Mouse (Mus musculus) kidney, adult 2 months (tissue): ENCODE measurements around the gene Cubn. TPM values are rescaled to one million over a fixed set of nuclear protein-coding genes. Genes with fewer than 3 reads are reported as not detected.

ENCODE experiments used
- DNase-seq: peaks from one replicate; pipeline ENCODE4 v3.0.0; 2021
- H3K27ac ChIP-seq: fragments of 200-500 bp; 2 replicates; pipeline ENCODE4 v1.5.1; 2012; ENCODE audit warnings: low read depth, low read length, control low read depth, inconsistent platforms; ENCODE audit not compliant: insufficient read depth
- H3K27me3 ChIP-seq: fragments of 200-500 bp; replicated peaks from 2 replicates; pipeline ENCODE4 v1.6.1; 2012; ENCODE audit warnings: mild to moderate bottlenecking, moderate library complexity, low read length, inconsistent platforms; ENCODE audit not compliant: control insufficient read depth, insufficient read depth
- H3K36me3 ChIP-seq: fragments of 200-500 bp; 2 replicates; pipeline ENCODE4 v1.6.1; 2012; ENCODE audit warnings: mild to moderate bottlenecking, moderate library complexity, low read length, inconsistent platforms; ENCODE audit not compliant: control insufficient read depth, insufficient read depth
- H3K4me1 ChIP-seq: fragments of 200-500 bp; 2 replicates; pipeline ENCODE4 v1.6.1; 2011; ENCODE audit warnings: low read length; ENCODE audit not compliant: control insufficient read depth, insufficient read depth
- H3K4me3 ChIP-seq: fragments of 200-500 bp; 2 replicates; pipeline ENCODE4 v1.5.1; 2011; ENCODE audit warnings: mild to moderate bottlenecking, low read depth, low read length, control low read depth; ENCODE audit not compliant: insufficient read depth
- CTCF ChIP-seq: fragments of 200-500 bp; conservative IDR thresholded peaks from 2 replicates; pipeline ENCODE4 v1.5.1; 2011; ENCODE audit warnings: low read depth, mild to moderate bottlenecking, control low read depth, low read length, moderate library complexity, mixed read lengths; ENCODE audit not compliant: insufficient read depth, insufficient read length
- POLR2A ChIP-seq: fragments of 200-500 bp; IDR thresholded peaks from one replicate; pipeline ENCODE4 v1.6.1; 2011; ENCODE audit warnings: low read depth, low read length, control low read depth
- WGBS: fragments of 180-500 bp; shearing (Covaris S2); methylation state at CpG from one replicate; pipeline ENCODE4 v1.1.7; 2018; 5-methylcytosine and 5-hydroxymethylcytosine counted together
- polyA plus RNA-seq: library from polyadenylated mRNA; depleted of rRNA; stranded (reverse); fragments of >200 nt; gene quantifications from 2 replicates; pipeline ENCODE4 v1.2.3, GENCODE M21; 2012

The Cubn gene
- polyA plus RNA-seq, 1 experiment: 56.2 TPM

DNA sequence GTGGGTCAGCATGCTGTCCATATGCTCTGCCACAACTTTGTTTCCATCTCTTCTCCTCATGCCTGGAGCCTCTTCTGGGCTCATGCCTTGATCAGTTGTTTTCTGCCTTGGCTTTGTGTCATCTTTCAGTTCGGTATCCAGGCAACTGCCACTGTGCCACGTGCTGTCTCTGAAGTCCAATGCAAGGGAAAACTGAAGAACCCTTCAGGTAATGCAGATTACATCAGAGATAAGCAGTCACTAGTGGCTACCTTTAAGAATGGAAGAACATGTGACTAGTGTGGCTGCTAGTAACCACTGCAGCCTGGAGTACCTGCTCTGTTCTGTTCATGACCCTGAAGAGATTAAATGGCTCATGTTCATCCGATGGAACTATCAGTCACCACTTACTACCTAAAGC is 123.1 kb downstream of the Cubn start:
- Histone ChIP-seq H3K36me3 (no peaks in the 10 kb centered on the region; the same call in 1 of the 2 replicates), H3K27ac (no peak overlapping the region), H3K4me1 (no peaks in the 10 kb centered on the region), H3K27me3 (0 out of 2 replicates have a peak, but pooled peaks cover 1% of the 10 kb centered on the region), H3K4me3 (no peak overlapping the region)
- TF ChIP-seq CTCF: no peak
- no peak for TF ChIP-seq POLR2A
- 80% methylated on average over 3 of the region's 3 CpGs for WGBS
- DNase-seq: no peak

DNA sequence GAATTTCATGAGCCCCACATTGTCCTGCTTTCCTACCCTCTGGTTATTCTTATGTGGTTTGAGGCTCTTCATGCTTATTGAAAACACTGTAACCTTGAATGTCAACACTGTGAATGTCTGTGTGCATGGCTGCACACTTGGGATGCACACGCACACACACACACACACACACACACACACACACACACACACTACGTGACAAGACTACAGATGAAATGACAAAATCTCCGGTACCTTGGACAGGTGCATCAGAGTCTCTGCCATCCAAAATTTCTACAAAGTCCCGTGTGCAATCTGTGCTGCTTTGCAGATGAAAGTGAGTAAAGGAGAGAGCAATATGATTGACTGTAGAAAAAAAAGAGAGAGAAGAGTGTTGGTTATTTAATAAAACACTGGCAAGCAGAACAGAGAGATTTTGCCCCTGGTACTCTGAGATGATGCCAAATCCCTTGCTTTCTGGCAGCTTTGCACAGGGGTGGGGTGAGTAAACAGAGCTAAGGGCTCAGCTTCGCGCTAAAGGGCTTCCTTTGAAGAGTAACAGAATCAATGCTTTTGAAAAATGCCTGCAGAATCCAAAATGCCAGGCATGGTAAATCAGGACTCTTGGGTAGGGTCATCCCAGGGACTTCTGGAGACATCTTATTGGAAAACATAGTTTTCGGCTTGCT is 133.6 kb downstream of the Cubn start:
- Histone ChIP-seq H3K4me3 (no peak overlapping the region), H3K27me3 (no peaks in the 10 kb centered on the region), H3K36me3 (peaks cover 2% of the 10 kb centered on the region; the same call in 1 of the 2 replicates), H3K4me1 (no peaks in the 10 kb centered on the region), H3K27ac (no peak overlapping the region)
- peak; percentile 20 for DNase-seq
- TF ChIP-seq CTCF: no peak
- no peak for TF ChIP-seq POLR2A
- 61% methylated on average over 7 of the region's 7 CpGs for WGBS

DNA sequence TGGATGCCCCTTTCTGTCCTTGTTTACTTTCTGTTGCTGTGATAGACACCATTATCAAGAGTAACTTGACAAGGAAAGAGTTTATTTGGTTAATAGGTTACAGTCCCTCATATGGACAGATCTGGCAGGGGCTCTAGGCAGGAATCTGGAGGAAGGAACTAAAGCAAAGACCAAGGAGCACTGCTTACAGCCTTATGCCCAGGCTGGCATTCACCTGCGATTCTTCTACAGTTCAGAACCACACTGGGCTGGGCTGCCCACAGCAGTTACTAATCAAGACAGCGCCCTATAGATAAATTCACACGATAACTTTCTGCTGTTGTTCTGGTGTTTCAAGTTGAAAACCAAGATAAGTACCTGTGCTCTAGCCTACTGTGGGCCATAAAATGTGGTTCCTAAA is 138.8 kb downstream of the Cubn start:
- 92% methylated on average over 3 of the region's 3 CpGs for WGBS
- no peaks in the 10 kb centered on the region for H3K4me1 ChIP-seq
- H3K27me3 ChIP-seq: no peaks in the 10 kb centered on the region
- no peak overlapping the region for H3K27ac ChIP-seq
- H3K36me3 ChIP-seq: peaks cover 2% of the 10 kb centered on the region; the same call in 1 of the 2 replicates
- H3K4me3 ChIP-seq: no peak overlapping the region
- no peak for DNase-seq
- TF ChIP-seq CTCF (no peak), POLR2A (no peak)

DNA sequence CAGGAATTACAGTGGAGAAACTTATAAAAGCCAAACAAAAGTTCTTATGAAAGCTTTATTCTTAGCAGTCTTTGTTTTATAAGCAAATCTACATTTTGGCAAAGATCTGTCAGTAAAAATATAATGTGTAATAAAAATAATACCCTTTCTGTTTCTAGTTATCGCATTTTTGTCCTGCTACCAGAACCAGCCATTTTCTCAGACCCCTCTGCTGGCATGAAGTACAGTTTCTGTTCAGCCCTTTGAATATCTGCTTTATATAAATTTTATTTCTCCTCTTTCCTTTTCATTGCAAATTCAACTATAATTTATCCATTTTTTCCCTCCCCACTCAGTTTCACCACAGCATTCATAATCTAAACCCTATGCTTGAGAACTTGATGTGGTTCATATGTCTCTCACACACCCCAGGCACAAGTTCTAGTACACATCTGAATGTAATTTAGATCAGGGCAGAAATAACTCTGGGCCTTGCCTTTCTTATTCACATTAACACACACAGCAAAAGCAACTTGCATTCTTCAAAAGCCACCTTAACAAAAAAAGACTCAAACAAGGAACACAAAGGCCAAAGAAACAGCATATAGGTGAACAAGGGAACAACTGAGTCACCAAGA is 139.4 kb downstream of the Cubn start:
- Histone ChIP-seq H3K4me1 (no peaks in the 10 kb centered on the region), H3K36me3 (peaks cover 2% of the 10 kb centered on the region; the same call in 1 of the 2 replicates), H3K4me3 (no peak overlapping the region), H3K27ac (no peak overlapping the region), H3K27me3 (no peaks in the 10 kb centered on the region)
- 90% methylated on average over 1 of the region's 1 CpGs for WGBS
- no peak for TF ChIP-seq POLR2A
- TF ChIP-seq CTCF: no peak
- no peak for DNase-seq

DNA sequence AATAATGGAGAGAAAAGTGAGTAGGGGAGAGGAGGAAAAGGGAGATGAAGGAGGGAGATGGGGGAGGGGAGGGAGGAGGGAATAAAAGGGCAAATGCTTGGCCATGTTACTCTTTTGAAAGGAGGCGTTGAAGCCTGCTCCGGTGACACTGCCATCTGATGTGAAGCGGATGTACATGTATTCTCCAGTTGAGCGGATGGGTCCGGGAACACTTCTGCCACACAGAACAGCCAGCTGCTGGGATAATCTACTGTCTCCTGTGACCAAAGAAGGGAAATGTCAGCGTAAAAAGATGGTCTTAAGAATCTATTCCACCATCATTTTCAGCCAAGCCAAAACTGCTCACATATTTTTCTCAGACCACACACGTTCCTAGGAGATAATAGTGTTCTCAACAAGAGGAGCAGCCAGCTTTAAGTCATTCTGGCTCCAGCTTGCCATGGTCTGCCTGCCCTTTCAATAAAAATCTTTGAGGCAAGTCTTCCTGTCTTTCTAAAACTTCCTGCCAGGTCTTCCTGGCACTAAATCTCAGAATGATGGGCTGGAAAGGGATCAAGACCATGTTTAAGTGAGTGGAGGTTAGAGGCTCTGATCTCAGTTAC is 149.2 kb downstream of the Cubn start:
- no peak overlapping the region for H3K4me3 ChIP-seq
- peak; percentile 23 for DNase-seq
- no peaks in the 10 kb centered on the region for H3K27me3 ChIP-seq
- H3K36me3 ChIP-seq: no peaks in the 10 kb centered on the region; the same call in 1 of the 2 replicates
- no peak overlapping the region for H3K27ac ChIP-seq
- H3K4me1 ChIP-seq: no peaks in the 10 kb centered on the region
- TF ChIP-seq POLR2A: no peak
- no peak for TF ChIP-seq CTCF
- 30% methylated on average over 7 of the region's 7 CpGs for WGBS

DNA sequence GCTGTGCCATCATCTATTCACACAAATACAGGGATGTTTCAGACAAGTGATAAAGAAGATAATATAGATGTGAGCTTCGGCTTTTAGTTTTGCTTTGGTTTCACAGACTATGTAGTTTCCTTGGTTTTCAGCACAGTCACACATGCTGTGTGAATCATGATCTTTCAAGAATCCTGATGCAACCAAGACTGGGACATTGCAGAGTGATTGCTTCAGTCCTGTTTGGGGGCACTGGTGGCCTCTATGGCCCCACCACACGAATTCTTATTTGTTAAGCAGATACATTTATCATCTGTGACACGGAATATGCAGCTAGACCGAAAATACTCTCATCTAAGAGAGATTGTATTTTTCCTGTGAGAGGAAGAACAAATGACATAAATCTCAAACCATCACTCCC is 156.2 kb downstream of the Cubn start:
- H3K36me3 ChIP-seq: no peaks in the 10 kb centered on the region; the same call in 1 of the 2 replicates
- no peaks in the 10 kb centered on the region for H3K27me3 ChIP-seq
- 59% methylated on average over 4 of the region's 4 CpGs for WGBS
- no peak for TF ChIP-seq CTCF
- DNase-seq: no peak
- H3K4me3 ChIP-seq: no peak overlapping the region
- no peaks in the 10 kb centered on the region for H3K4me1 ChIP-seq
- H3K27ac ChIP-seq: no peak overlapping the region

DNA sequence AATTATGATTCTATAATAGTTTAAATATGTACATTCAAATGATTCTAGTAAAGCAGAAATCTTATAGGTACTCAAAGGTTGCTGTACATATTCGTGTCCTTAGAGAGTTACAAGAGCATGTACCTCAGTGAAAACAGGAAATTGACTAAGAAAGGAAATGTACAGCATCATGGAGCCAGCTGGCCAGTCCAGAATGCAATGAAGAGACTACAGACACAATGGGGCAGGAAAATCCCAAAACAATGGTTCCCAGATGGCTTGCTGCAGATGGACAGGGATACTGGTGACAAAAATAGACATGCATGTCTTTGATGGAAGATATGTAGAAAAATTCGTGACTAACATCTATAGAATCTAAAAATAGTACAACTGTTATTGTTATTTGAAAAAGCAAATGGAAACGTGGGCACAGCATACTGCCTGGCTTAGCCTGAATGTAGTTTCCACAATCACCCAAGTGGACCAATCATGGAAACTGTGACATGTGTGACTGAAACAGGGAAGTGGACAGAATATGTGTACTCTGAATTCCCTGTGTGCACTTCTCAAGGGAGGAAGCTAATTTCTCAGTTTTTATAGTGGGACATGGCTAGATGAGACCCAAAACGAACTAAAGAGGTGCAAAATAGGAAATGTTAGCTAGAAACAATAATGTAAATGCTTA is 161.7 kb downstream of the Cubn start:
- H3K4me3 ChIP-seq: no peak overlapping the region
- no peak for TF ChIP-seq POLR2A
- no peak for TF ChIP-seq CTCF
- no peaks in the 10 kb centered on the region for H3K27me3 ChIP-seq
- no peaks in the 10 kb centered on the region for H3K4me1 ChIP-seq
- no peak for DNase-seq
- no peak overlapping the region for H3K27ac ChIP-seq
- H3K36me3 ChIP-seq: no peaks in the 10 kb centered on the region; the same call in 1 of the 2 replicates
- 58% methylated on average over 4 of the region's 4 CpGs for WGBS
